In the genomic region with DNA sequence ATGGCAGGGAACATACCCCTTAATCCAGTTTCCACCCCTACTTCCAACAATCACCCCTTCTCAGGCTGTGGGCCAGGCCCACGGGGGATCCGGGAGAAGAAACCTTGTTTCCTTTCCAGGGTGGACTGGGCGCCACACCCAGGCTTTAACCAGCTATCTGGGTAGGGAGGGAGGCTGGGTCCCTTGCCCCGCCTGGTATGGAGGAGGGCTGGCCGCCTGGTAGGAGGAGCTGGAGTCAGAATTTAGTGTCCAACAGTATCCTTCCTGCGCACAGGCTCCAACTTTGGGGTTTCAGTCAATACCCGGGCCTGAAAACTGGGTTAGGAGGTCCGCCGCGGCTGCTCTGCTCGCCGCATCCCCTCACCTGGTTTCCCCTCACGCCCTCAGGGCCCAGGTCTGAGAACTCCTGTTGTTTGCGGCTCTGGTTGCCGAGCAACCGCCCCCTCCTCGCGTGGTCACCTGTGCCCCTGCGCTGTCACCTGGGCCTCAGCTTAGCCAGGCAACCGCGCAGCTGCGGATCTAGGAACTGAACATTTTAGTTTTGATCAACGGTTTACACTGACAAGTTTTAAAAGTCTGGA, we compare ENCODE assay signal across 8 mouse cellular contexts. TPM values are rescaled to one million over a fixed set of nuclear protein-coding genes. Genes with fewer than 3 reads are reported as not detected.
DNase-seq lines count a peak whose midpoint lies in the region; ATAC-seq and TF ChIP-seq lines count a peak whose summit lies in the region.

Gene Tekt2, minus strand, starts transcription at position 408 of the 581 bp plus-strand sequence.

- H3K27me3 ChIP-seq in hindbrain, embryonic 10.5 days (ENCODE audit: insufficient read depth, poor library complexity, severe bottlenecking) = peaks cover 42% of the 10 kb centered on the region
- H3K27me3 ChIP-seq in hindbrain, embryonic 11.5 days (ENCODE audit: control insufficient read depth, insufficient read depth, low read length) = peaks cover 8% of the 10 kb centered on the region
- H3K27me3 ChIP-seq in embryonic facial prominence, embryonic 11.5 days (ENCODE audit: control insufficient read depth, insufficient read depth, low read length) = peaks cover 16% of the 10 kb centered on the region
- no peaks in the 10 kb centered on the region for H3K27me3 ChIP-seq in hindbrain, postnatal 0 days (ENCODE audit: insufficient read depth, low read length)
- H3K27me3 ChIP-seq in midbrain, embryonic 16.5 days (ENCODE audit: control insufficient read depth, insufficient read depth, low read depth, low read length) = peaks cover 6% of the 10 kb centered on the region

- no peak within 1 kb of the TSS for H3K4me2 ChIP-seq in hindbrain, embryonic 11.5 days (replicated peaks; ENCODE audit: low read depth, low read length)
- peak within 1 kb of the TSS; percentile 25 for H3K4me2 ChIP-seq in embryonic facial prominence, embryonic 11.5 days (ENCODE audit: low read depth, low read length)
- H3K4me2 ChIP-seq in hindbrain, postnatal 0 days (ENCODE audit: low read depth, low read length) = peak within 1 kb of the TSS; percentile 36
- peak within 1 kb of the TSS; percentile 41 for H3K4me2 ChIP-seq in midbrain, embryonic 16.5 days (ENCODE audit: low read length)

- no peak within 1 kb of the TSS for H3K27ac ChIP-seq in hindbrain, embryonic 10.5 days
- H3K27ac ChIP-seq in hindbrain, embryonic 11.5 days (ENCODE audit: low read depth, low read length) = no peak within 1 kb of the TSS
- H3K27ac ChIP-seq in embryonic facial prominence, embryonic 11.5 days (replicated peaks; ENCODE audit: low read depth, low read length) = no peak within 1 kb of the TSS
- H3K27ac ChIP-seq in hindbrain, postnatal 0 days = peak within 1 kb of the TSS; percentile 37; the same call in 1 of the 2 replicates
- peak within 1 kb of the TSS; percentile 11; the same call in 1 of the 2 replicates for H3K27ac ChIP-seq in midbrain, embryonic 16.5 days (ENCODE audit: low read length)

- H3K36me3 ChIP-seq in hindbrain, embryonic 10.5 days = no peaks in the 10 kb centered on the region
- H3K36me3 ChIP-seq in hindbrain, embryonic 11.5 days (ENCODE audit: control insufficient read depth, insufficient read depth, low read length) = no peaks in the 10 kb centered on the region
- H3K36me3 ChIP-seq in embryonic facial prominence, embryonic 11.5 days (replicated peaks; ENCODE audit: control insufficient read depth, insufficient read depth, low read depth, low read length) = no peaks in the 10 kb centered on the region
- H3K36me3 ChIP-seq in hindbrain, postnatal 0 days (ENCODE audit: insufficient read depth, low read length) = no peaks in the 10 kb centered on the region
- no peaks in the 10 kb centered on the region for H3K36me3 ChIP-seq in midbrain, embryonic 16.5 days (ENCODE audit: control insufficient read depth, insufficient read depth, low read length)

- H3K9me3 ChIP-seq in hindbrain, embryonic 10.5 days = no peaks in the 10 kb centered on the region
- H3K9me3 ChIP-seq in hindbrain, embryonic 11.5 days (ENCODE audit: control insufficient read depth, low read length) = no peaks in the 10 kb centered on the region
- H3K9me3 ChIP-seq in embryonic facial prominence, embryonic 11.5 days (replicated peaks; ENCODE audit: control insufficient read depth, low read length) = no peaks in the 10 kb centered on the region
- H3K9me3 ChIP-seq in hindbrain, postnatal 0 days (ENCODE audit: low read length) = no peaks in the 10 kb centered on the region
- H3K9me3 ChIP-seq in midbrain, embryonic 16.5 days (replicated peaks; ENCODE audit: control insufficient read depth, low read length, poor library complexity, severe bottlenecking) = no peaks in the 10 kb centered on the region

- peaks cover 25% of the 10 kb centered on the region for H3K4me1 ChIP-seq in hindbrain, embryonic 10.5 days (replicated peaks)
- no peaks in the 10 kb centered on the region for H3K4me1 ChIP-seq in hindbrain, embryonic 11.5 days (replicated peaks; ENCODE audit: control insufficient read depth, insufficient read depth, low read length)
- H3K4me1 ChIP-seq in embryonic facial prominence, embryonic 11.5 days (ENCODE audit: control insufficient read depth, insufficient read depth, low read length) = no peaks in the 10 kb centered on the region; the same call in none of the 2 replicates
- peaks cover 8% of the 10 kb centered on the region for H3K4me1 ChIP-seq in hindbrain, postnatal 0 days (ENCODE audit: insufficient read depth, low read length)
- peaks cover 14% of the 10 kb centered on the region for H3K4me1 ChIP-seq in midbrain, embryonic 16.5 days (ENCODE audit: control insufficient read depth, insufficient read depth, low read length)

- WGBS in hindbrain, embryonic 10.5 days = 9% methylated on average over 23 of the region's 23 CpGs
- 12% methylated on average over 23 of the region's 23 CpGs for WGBS in hindbrain, embryonic 11.5 days
- 7% methylated on average over 23 of the region's 23 CpGs for WGBS in embryonic facial prominence, embryonic 11.5 days
- 14% methylated on average over 23 of the region's 23 CpGs for WGBS in hindbrain, postnatal 0 days
- WGBS in midbrain, embryonic 16.5 days = 11% methylated on average over 23 of the region's 23 CpGs

- no peak within 1 kb of the TSS for H3K9ac ChIP-seq in hindbrain, embryonic 11.5 days (ENCODE audit: low read depth, low read length)
- peak within 1 kb of the TSS; percentile 28; the same call in 1 of the 2 replicates for H3K9ac ChIP-seq in embryonic facial prominence, embryonic 11.5 days (replicated peaks; ENCODE audit: low read length)
- H3K9ac ChIP-seq in hindbrain, postnatal 0 days (replicated peaks; ENCODE audit: low read length) = no peak within 1 kb of the TSS
- peak within 1 kb of the TSS; percentile 27; the same call in 1 of the 2 replicates for H3K9ac ChIP-seq in midbrain, embryonic 16.5 days (ENCODE audit: low read depth, low read length)

- no peak for TF ChIP-seq CTCF in hindbrain, postnatal 0 days (IDR thresholded peaks at IDR 0.05; ENCODE audit: low read depth)

- H3K4me3 ChIP-seq in hindbrain, embryonic 10.5 days = peak within 1 kb of the TSS; percentile 29
- H3K4me3 ChIP-seq in hindbrain, embryonic 11.5 days (ENCODE audit: low read depth, low read length) = no peak within 1 kb of the TSS
- peak within 1 kb of the TSS; percentile 21; the same call in 1 of the 2 replicates for H3K4me3 ChIP-seq in embryonic facial prominence, embryonic 11.5 days (ENCODE audit: low read depth, low read length)
- H3K4me3 ChIP-seq in hindbrain, postnatal 0 days (ENCODE audit: low read length) = no peak within 1 kb of the TSS
- peak within 1 kb of the TSS; percentile 8; the same call in 1 of the 2 replicates for H3K4me3 ChIP-seq in midbrain, embryonic 16.5 days (ENCODE audit: low read depth, low read length)

- no peak for ATAC-seq in hindbrain, embryonic 11.5 days (ENCODE audit: low FRiP score)
- no peak for ATAC-seq in embryonic facial prominence, embryonic 11.5 days (replicated peaks; ENCODE audit: insufficient number of reproducible peaks, low FRiP score, low TSS enrichment, low read depth)
- ATAC-seq in hindbrain, postnatal 0 days = no peak
- ATAC-seq in midbrain, embryonic 16.5 days = no peak

- peak; percentile 23 for DNase-seq in hindbrain, embryonic 10.5 days (ENCODE audit: low spot score)
- DNase-seq in hindbrain, embryonic 11.5 days (ENCODE audit: low spot score) = no peak
- no peak for DNase-seq in embryonic facial prominence, embryonic 11.5 days (ENCODE audit: low spot score)
- DNase-seq in hindbrain, postnatal 0 days (ENCODE audit: low spot score) = peak; percentile 42
- no peak for DNase-seq in natural killer cell, adult 2 months (ENCODE audit: low spot score in 2 of 2)
- no peak for DNase-seq in spleen, postnatal 4 days (ENCODE audit: low spot score in 2 of 2)
- DNase-seq in T-cell, adult 2 months (ENCODE audit: low spot score) = no peak

RNA-seq across cellular contexts. Expression of gene Tekt2, which starts in this region (rescaled TPM):
- polyA plus RNA-seq in hindbrain, embryonic 10.5 days (2016; fragmentation: Nextera tagmentation; extraction: Ambion mirVana) = 2.3 and 2.7 TPM in 2 replicates
- polyA plus RNA-seq in hindbrain, embryonic 11.5 days (2014; fragmentation: Nextera tagmentation; extraction: Ambion mirVana) = 3.0 and 3.8 TPM in 2 replicates
- polyA plus RNA-seq in embryonic facial prominence, embryonic 11.5 days (2014; fragmentation: Nextera tagmentation; extraction: Ambion mirVana) = 3.4 and 3.5 TPM in 2 replicates
- total RNA-seq in hindbrain, postnatal 0 days (2014; rRNA removed) = 2.9 and 25.7 TPM in 2 replicates
- polyA plus RNA-seq in hindbrain, postnatal 0 days (2015; fragmentation: Nextera tagmentation; extraction: Ambion mirVana) = 16.3 and 17.3 TPM in 2 replicates
- polyA plus RNA-seq in midbrain, embryonic 16.5 days (2015; fragmentation: Nextera tagmentation; extraction: Ambion mirVana) = 15.3 and 17.3 TPM in 2 replicates

Comparison
In these comparisons a context has a peak if more than half of its experiments do, and no peak if none do; other contexts are left out.
1. DNase-seq: peak in hindbrain, embryonic 10.5 days (single experiment) and hindbrain, postnatal 0 days (single experiment); none in hindbrain, embryonic 11.5 days (single experiment), embryonic facial prominence, embryonic 11.5 days (single experiment), natural killer cell, adult 2 months (0 of 2), spleen, postnatal 4 days (0 of 2) and T-cell, adult 2 months (single experiment).
2. H3K27ac ChIP-seq: peak in hindbrain, postnatal 0 days (single experiment) and midbrain, embryonic 16.5 days (single experiment); none in hindbrain, embryonic 10.5 days (single experiment), hindbrain, embryonic 11.5 days (single experiment) and embryonic facial prominence, embryonic 11.5 days (single experiment).
3. H3K4me3 ChIP-seq: peak in hindbrain, embryonic 10.5 days (single experiment), embryonic facial prominence, embryonic 11.5 days (single experiment) and midbrain, embryonic 16.5 days (single experiment); none in hindbrain, embryonic 11.5 days (single experiment) and hindbrain, postnatal 0 days (single experiment).
4. H3K9ac ChIP-seq: peak in embryonic facial prominence, embryonic 11.5 days (single experiment) and midbrain, embryonic 16.5 days (single experiment); none in hindbrain, embryonic 11.5 days (single experiment) and hindbrain, postnatal 0 days (single experiment).